Mouse (Mus musculus): ENCODE results near the gene Cdc5l. TPM values are rescaled to one million over a fixed set of nuclear protein-coding genes. Genes with fewer than 3 reads are reported as not detected.

Gene Cdc5l
- polyA plus RNA-seq, 1 experiment: 14.3 TPM

- H3K27ac ChIP-seq (ENCODE audit: control insufficient read depth, insufficient read depth, low read length): no peak overlapping the region
- DNase-seq: no peak
- TF ChIP-seq POLR2A (IDR thresholded peaks at IDR 0.05; ENCODE audit: control insufficient read depth, extremely low read depth, insufficient read depth, low read length, poor library complexity): no peak
- no peak overlapping the region for H3K4me3 ChIP-seq (ENCODE audit: control insufficient read depth, insufficient read depth, low read length)
- H3K4me1 ChIP-seq (replicated peaks; ENCODE audit: control insufficient read depth, insufficient read depth, low read length): no peaks in the 10 kb centered on the region
- WGBS: 93% methylated on average over 5 of the region's 5 CpGs
- no peaks in the 10 kb centered on the region for H3K27me3 ChIP-seq (ENCODE audit: control insufficient read depth, insufficient read depth, low read length)
- H3K36me3 ChIP-seq (ENCODE audit: control insufficient read depth, insufficient read depth, low read length): no peaks in the 10 kb centered on the region
Measured at GRCm38 (mm10) chr17:45359443-45359842, 74.1 kb downstream of the Cdc5l start.

GRCm38 (mm10) chr17:45356431-45356830 lies 77.1 kb downstream of the Cdc5l start:
- Histone ChIP-seq H3K27ac (ENCODE audit: control insufficient read depth, insufficient read depth, low read length) (no peak overlapping the region), H3K36me3 (ENCODE audit: control insufficient read depth, insufficient read depth, low read length) (no peaks in the 10 kb centered on the region), H3K27me3 (ENCODE audit: control insufficient read depth, insufficient read depth, low read length) (no peaks in the 10 kb centered on the region), H3K4me1 (replicated peaks; ENCODE audit: control insufficient read depth, insufficient read depth, low read length) (no peaks in the 10 kb centered on the region), H3K4me3 (ENCODE audit: control insufficient read depth, insufficient read depth, low read length) (no peak overlapping the region)
- 93% methylated on average over 9 of the region's 9 CpGs for WGBS
- TF ChIP-seq POLR2A (IDR thresholded peaks at IDR 0.05; ENCODE audit: control insufficient read depth, extremely low read depth, insufficient read depth, low read length, poor library complexity) (no peak), CTCF (IDR thresholded peaks at IDR 0.05; ENCODE audit: borderline replicate concordance, control insufficient read depth, extremely low read depth, insufficient read depth, low read length, poor library complexity) (no peak)
- no peak for DNase-seq

GRCm38 (mm10) chr17:45347951-45348350 lies 85.6 kb downstream of the Cdc5l start:
- DNase-seq: no peak
- Histone ChIP-seq H3K27ac (ENCODE audit: control insufficient read depth, insufficient read depth, low read length) (no peak overlapping the region), H3K27me3 (ENCODE audit: control insufficient read depth, insufficient read depth, low read length) (no peaks in the 10 kb centered on the region), H3K4me1 (replicated peaks; ENCODE audit: control insufficient read depth, insufficient read depth, low read length) (no peaks in the 10 kb centered on the region), H3K4me3 (ENCODE audit: control insufficient read depth, insufficient read depth, low read length) (no peak overlapping the region), H3K36me3 (ENCODE audit: control insufficient read depth, insufficient read depth, low read length) (no peaks in the 10 kb centered on the region)
- 99% methylated on average over 4 of the region's 4 CpGs for WGBS
- TF ChIP-seq POLR2A (IDR thresholded peaks at IDR 0.05; ENCODE audit: control insufficient read depth, extremely low read depth, insufficient read depth, low read length, poor library complexity) (no peak), CTCF (IDR thresholded peaks at IDR 0.05; ENCODE audit: borderline replicate concordance, control insufficient read depth, extremely low read depth, insufficient read depth, low read length, poor library complexity) (no peak)

Other genes starting within 250 kb of the Cdc5l start
- 0.06 and 0.30 TPM in 2 replicates for gene Spats1, start 41.7 kb upstream of the Cdc5l start, polyA plus RNA-seq (2012; rRNA removed)
- 70.9 and 78.7 TPM in 2 replicates for gene Aars2, start 73.1 kb upstream of the Cdc5l start, polyA plus RNA-seq (2012; rRNA removed)
- 0.87 and 1.2 TPM in 2 replicates for gene Tcte1, start 89.7 kb upstream of the Cdc5l start, polyA plus RNA-seq (2012; rRNA removed)
- gene Tmem151b, start 115.9 kb upstream of the Cdc5l start, polyA plus RNA-seq (2012; rRNA removed): 44.6 and 65.5 TPM in 2 replicates
- gene Nfkbie, start 122.0 kb upstream of the Cdc5l start, polyA plus RNA-seq (2012; rRNA removed): 64.5 and 77.4 TPM in 2 replicates
- gene Slc35b2, start 130.1 kb upstream of the Cdc5l start, polyA plus RNA-seq (2012; rRNA removed): 135 and 137 TPM in 2 replicates
- 455 and 506 TPM in 2 replicates for gene Hsp90ab1, start 139.5 kb upstream of the Cdc5l start, polyA plus RNA-seq (2012; rRNA removed)
- gene Slc29a1, start 165.9 kb upstream of the Cdc5l start, polyA plus RNA-seq (2012; rRNA removed): 358 and 385 TPM in 2 replicates
- gene Mymx, start 168.4 kb upstream of the Cdc5l start, polyA plus RNA-seq (2012; rRNA removed): 0.61 and 1.3 TPM in 2 replicates
- gene Capn11, start 225.6 kb upstream of the Cdc5l start, polyA plus RNA-seq (2012; rRNA removed): 0.09 and 0.11 TPM in 2 replicates